Mouse (Mus musculus) cerebellum, adult 11 months (tissue): ENCODE measurements around the gene Plekha5.
"Not testable (repeated sequence)": the region's sequence is repeated elsewhere in the genome, so short reads cannot be mapped to it uniquely, and the experiment has no call there.

Source experiments
- DNase-seq: peaks from one replicate; pipeline ENCODE4 v3.0.0; 2022

Plekha5 gene

GRCm38 (mm10) chr6:140533606-140534005 is 109.8 kb downstream of the Plekha5 start:
- no peak for DNase-seq

GRCm38 (mm10) chr6:140535504-140535903 is 111.7 kb downstream of the Plekha5 start:
- no peak for DNase-seq

GRCm38 (mm10) chr6:140541919-140542318 is 118.1 kb downstream of the Plekha5 start:
- no peak for DNase-seq

- no peak for DNase-seq
Observed at GRCm38 (mm10) chr6:140543005-140543794, 119.3 kb downstream of the Plekha5 start.

GRCm38 (mm10) chr6:140546095-140546494 is 122.2 kb downstream of the Plekha5 start:
- no peak for DNase-seq

GRCm38 (mm10) chr6:140546648-140547201 is 122.9 kb downstream of the Plekha5 start:
- DNase-seq, result no peak

GRCm38 (mm10) chr6:140547203-140547944 is 123.5 kb downstream of the Plekha5 start:
- no peak for DNase-seq

GRCm38 (mm10) chr6:140548082-140548769 is 124.4 kb downstream of the Plekha5 start:
- DNase-seq, result no peak

- peak; percentile 36 for DNase-seq
Observed at GRCm38 (mm10) chr6:140550741-140551140, 126.9 kb downstream of the Plekha5 start.

GRCm38 (mm10) chr6:140554261-140554660 is 130.4 kb downstream of the Plekha5 start:
- DNase-seq, result peak; percentile 41

- no peak for DNase-seq
Observed at GRCm38 (mm10) chr6:140559411-140559810, 135.6 kb downstream of the Plekha5 start.

- no peak for DNase-seq
Observed at GRCm38 (mm10) chr6:140561151-140561916, 137.5 kb downstream of the Plekha5 start.

GRCm38 (mm10) chr6:140561917-140562590 is 138.2 kb downstream of the Plekha5 start:
- no peak for DNase-seq

- DNase-seq, result no peak
Observed at GRCm38 (mm10) chr6:140567199-140567598, 143.3 kb downstream of the Plekha5 start.

- no peak for DNase-seq
Observed at GRCm38 (mm10) chr6:140567897-140568296, 144.0 kb downstream of the Plekha5 start.

GRCm38 (mm10) chr6:140570152-140570551 is 146.3 kb downstream of the Plekha5 start:
- DNase-seq, result peak; percentile 18

- no peak for DNase-seq
Observed at GRCm38 (mm10) chr6:140574943-140575342, 151.1 kb downstream of the Plekha5 start.

GRCm38 (mm10) chr6:140576133-140576532 is 152.3 kb downstream of the Plekha5 start:
- DNase-seq, result no peak

- no peak for DNase-seq
Observed at GRCm38 (mm10) chr6:140576961-140577821, 153.3 kb downstream of the Plekha5 start.

- no peak for DNase-seq
Observed at GRCm38 (mm10) chr6:140577822-140578170, 153.9 kb downstream of the Plekha5 start.

GRCm38 (mm10) chr6:140578985-140579384 is 155.1 kb downstream of the Plekha5 start:
- not testable (repeated sequence) for DNase-seq
